Mouse (Mus musculus): ENCODE measurements around the gene Cphx3.
"Not testable (repeated sequence)": the region's sequence is repeated elsewhere in the genome, so short reads cannot be mapped to it uniquely, and the experiment has no call there.

Gene Cphx3

GRCm38 (mm10) chr14:26173955-26174354 lies 91.9 kb downstream of the Cphx3 start:
- not testable (repeated sequence) for DNase-seq (ENCODE audit: low read depth, low spot score)

- DNase-seq (ENCODE audit: low read depth, low spot score): not testable (repeated sequence)
Observed at GRCm38 (mm10) chr14:26175028-26175427, 92.9 kb downstream of the Cphx3 start.

- not testable (repeated sequence) for DNase-seq (ENCODE audit: low read depth, low spot score)
Observed at GRCm38 (mm10) chr14:26181660-26182059, 99.6 kb downstream of the Cphx3 start.

GRCm38 (mm10) chr14:26182380-26182779 lies 100.3 kb downstream of the Cphx3 start, which contains the start of gene Plac9b:
Plac9b (minus strand) TSS chr14:26182480.
- DNase-seq (ENCODE audit: low read depth, low spot score): not testable (repeated sequence)

GRCm38 (mm10) chr14:26186638-26187037 lies 104.5 kb downstream of the Cphx3 start:
- not testable (repeated sequence) for DNase-seq (ENCODE audit: low read depth, low spot score)

GRCm38 (mm10) chr14:26188361-26188760 lies 106.3 kb downstream of the Cphx3 start:
- not testable (repeated sequence) for DNase-seq (ENCODE audit: low read depth, low spot score)

GRCm38 (mm10) chr14:26197851-26198250 lies 115.8 kb downstream of the Cphx3 start:
- not testable (repeated sequence) for DNase-seq (ENCODE audit: low read depth, low spot score)

- not testable (repeated sequence) for DNase-seq (ENCODE audit: low read depth, low spot score)
Observed at GRCm38 (mm10) chr14:26206197-26206925, 124.3 kb downstream of the Cphx3 start.

- not testable (repeated sequence) for DNase-seq (ENCODE audit: low read depth, low spot score)
Observed at GRCm38 (mm10) chr14:26206926-26207247, 124.8 kb downstream of the Cphx3 start, which contains the start of gene Tmem254b. Tmem254b (minus strand) TSS chr14:26207041.

- DNase-seq (ENCODE audit: low read depth, low spot score): not testable (repeated sequence)
Observed at GRCm38 (mm10) chr14:26216233-26217000, 134.3 kb downstream of the Cphx3 start.

GRCm38 (mm10) chr14:26237183-26237582 lies 155.1 kb downstream of the Cphx3 start:
- DNase-seq (ENCODE audit: low read depth, low spot score): not testable (repeated sequence)

GRCm38 (mm10) chr14:26257756-26258617 lies 175.9 kb downstream of the Cphx3 start, which contains the start of gene Duxbl3:
Duxbl3 (plus strand) TSS chr14:26257962.
- DNase-seq (ENCODE audit: low read depth, low spot score): not testable (repeated sequence)

- not testable (repeated sequence) for DNase-seq (ENCODE audit: low read depth, low spot score)
Observed at GRCm38 (mm10) chr14:26258729-26259128, 176.6 kb downstream of the Cphx3 start.

Data from ES-CJ7 (cell line).